Mouse (Mus musculus): ENCODE data around the gene 3110070M22Rik.
"Not testable (repeated sequence)": the region's sequence is repeated elsewhere in the genome, so short reads cannot be mapped to it uniquely, and the experiment has no call there.

Gene 3110070M22Rik

GRCm38 (mm10) chr13:119487880-119488580, at the start of gene 3110070M22Rik, which contains the start of gene Tmem267:
Gene 3110070M22Rik (minus strand): TSS chr13:119488383.
Gene Tmem267 (plus strand): TSS chr13:119488039.
- peak; percentile 89 for DNase-seq

GRCm38 (mm10) chr13:119494938-119495337, 6.8 kb upstream of the 3110070M22Rik start:
- DNase-seq, result not testable (repeated sequence)

DNA sequence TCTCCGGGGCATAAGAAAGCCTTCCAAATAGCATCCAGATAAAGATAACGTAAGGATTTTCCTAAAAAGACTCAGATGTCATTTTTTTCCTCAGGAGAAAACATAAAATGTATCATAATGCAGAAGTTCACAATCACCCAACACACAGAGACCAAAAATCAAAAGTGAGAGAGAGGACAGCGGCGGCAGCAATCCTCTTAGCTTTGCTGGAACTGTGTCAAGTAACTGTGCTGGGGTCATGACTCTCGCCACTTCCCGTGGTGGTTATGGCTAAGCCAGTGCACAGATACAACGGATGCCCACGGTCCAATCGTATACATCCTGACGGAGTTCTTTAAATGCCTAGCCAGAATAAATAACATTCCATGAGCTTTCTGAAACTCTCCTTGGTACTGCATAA, 3.9 kb upstream of the 3110070M22Rik start:
- DNase-seq, result not testable (repeated sequence)

DNA sequence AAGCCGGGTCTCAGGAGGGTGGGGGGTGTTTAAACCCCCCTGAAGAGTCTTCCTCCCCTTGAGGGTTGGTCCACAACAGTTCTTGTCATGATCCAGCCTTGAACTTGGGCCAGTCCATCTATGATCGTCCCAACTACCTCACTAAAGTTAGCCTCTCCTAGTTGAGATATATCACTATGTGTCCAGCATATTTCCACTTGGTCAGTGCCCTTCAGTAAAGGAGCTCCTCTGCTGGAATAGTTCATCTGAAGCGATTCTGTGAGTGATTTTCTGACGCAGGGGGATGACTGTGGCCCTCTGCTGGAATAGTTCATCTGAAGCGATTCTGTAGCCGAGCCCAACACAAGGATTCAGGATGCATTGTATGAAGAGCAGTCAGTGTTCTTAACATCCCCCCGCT, 829 bp downstream of the 3110070M22Rik start:
- no peak for DNase-seq

DNA sequence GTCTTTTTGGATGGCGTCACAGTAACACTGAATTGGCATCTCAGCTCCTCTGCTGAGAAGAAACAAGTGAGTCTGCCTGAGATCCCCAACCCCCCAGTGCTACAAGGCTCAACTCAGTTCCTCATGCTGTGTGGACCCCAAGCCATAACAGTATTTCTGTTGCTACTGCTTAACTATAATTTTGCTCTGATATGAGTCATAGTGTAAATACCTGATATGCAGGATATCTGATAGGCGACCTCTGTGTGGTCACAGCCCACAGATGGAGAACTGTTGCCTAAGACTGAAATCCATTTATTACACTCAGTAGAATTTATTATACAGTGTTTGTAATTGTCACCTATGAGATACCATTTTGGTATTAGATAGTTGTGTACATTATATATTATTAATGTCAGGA, 10.4 kb downstream of the 3110070M22Rik start:
- DNase-seq, result no peak

- no peak for DNase-seq
These were observed 11.6 kb downstream of the 3110070M22Rik start for GRCm38 (mm10) chr13:119476631-119477030.

- DNase-seq, result peak; percentile 91
These were observed 25.3 kb downstream of the 3110070M22Rik start, which contains the start of gene 4833420G17Rik for GRCm38 (mm10) chr13:119462596-119463560. Gene 4833420G17Rik (plus strand): TSS chr13:119462768.

- no peak for DNase-seq
These were observed 26.1 kb downstream of the 3110070M22Rik start for GRCm38 (mm10) chr13:119461900-119462595.

DNA sequence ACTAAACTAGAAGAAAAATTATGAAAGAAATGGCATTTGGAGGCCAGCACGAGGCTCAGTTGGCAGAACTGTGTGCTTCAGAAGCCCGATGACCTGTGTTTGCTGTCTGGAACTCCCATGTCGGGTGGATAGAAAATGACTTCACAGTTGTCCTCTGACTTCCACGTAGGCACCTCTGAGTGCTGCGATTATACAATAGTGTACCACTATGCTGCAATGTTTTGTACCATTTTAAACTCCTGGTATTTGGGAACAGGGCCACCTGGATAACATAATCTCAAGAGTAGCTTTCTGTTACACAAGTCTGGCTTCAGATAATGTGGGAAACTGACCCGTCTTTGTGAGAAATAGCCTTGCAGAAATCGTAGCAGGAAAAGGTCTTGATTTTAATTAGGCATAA, 31.8 kb downstream of the 3110070M22Rik start:
- DNase-seq, result no peak

- no peak for DNase-seq
These were observed 33.1 kb downstream of the 3110070M22Rik start for GRCm38 (mm10) chr13:119455082-119455481.

GRCm38 (mm10) chr13:119453563-119453962, 34.6 kb downstream of the 3110070M22Rik start:
- no peak for DNase-seq

GRCm38 (mm10) chr13:119442244-119442643, 45.9 kb downstream of the 3110070M22Rik start:
- DNase-seq, result no peak
